Mouse (Mus musculus) cortical plate, adult 2 months (tissue): Measurements from ENCODE around the gene Ptdss2.

Experiments
- CTCF ChIP-seq: fragments of 200-500 bp; IDR thresholded peaks from 2 replicates; pipeline ENCODE4 v1.5.1; 2011; ENCODE audit warnings: mild to moderate bottlenecking, control low read depth, low read length; ENCODE audit not compliant: insufficient read depth; ENCODE audit errors: extremely low read depth
- POLR2A ChIP-seq: fragments of 200-500 bp; IDR thresholded peaks from 2 replicates; pipeline ENCODE4 v1.6.1; 2011; ENCODE audit warnings: mild to moderate bottlenecking, low read length, control low read depth; ENCODE audit not compliant: insufficient read depth; ENCODE audit errors: extremely low read depth

GRCm38 (mm10) chr7:141096649-141097056, 25.5 kb upstream of the Ptdss2 start:
- TF ChIP-seq CTCF (no peak), POLR2A (no peak)
